Mouse (Mus musculus): ENCODE results near the gene Ninj1.

Gene Ninj1

GRCm38 (mm10) chr13:49225633-49226032, 38.3 kb downstream of the Ninj1 start:
- DNase-seq (ENCODE audit: extremely low read depth, low read depth): no peak

GRCm38 (mm10) chr13:49233792-49234572, 46.7 kb downstream of the Ninj1 start:
- no peak for DNase-seq (ENCODE audit: extremely low read depth, low read depth)

DNA sequence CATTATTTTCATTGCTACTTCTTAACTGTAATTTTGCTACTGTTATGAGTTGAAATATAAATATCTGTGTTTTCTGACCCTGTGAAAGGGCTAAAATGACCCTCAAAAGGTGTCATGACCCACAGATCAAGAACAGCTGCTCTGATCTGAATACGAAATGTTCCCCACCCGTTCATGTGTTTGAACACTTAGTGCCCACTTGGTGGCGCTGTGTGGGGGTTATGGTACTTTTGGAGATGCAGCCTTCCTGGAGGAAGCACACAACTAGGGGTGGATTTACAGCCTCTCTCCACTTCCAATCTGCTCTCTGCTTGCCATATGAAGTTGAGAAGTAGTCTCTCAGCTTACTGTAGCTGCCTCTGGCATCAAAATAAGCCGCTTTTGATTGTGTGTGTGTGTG, 47.4 kb downstream of the Ninj1 start:
- no peak for DNase-seq (ENCODE audit: extremely low read depth, low read depth)

DNA sequence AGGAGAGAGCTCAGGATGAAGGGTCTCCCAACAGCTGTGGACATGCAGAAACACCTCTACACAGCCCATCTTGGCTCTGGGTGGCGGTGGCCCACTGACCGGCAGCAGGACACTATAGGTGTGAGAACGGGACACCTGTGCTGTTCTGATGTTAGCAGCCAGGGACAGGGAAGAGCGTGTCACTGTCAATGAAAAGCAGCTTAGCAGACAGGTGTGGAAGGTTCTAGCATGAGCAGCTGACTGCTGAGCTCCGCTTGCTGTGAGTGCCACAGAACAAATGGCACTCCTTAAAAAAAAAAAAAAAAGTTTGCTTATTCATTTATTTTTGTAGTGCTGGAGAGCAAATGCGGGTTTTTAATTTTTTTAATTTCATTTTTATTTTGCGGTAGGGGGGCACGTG, 50.3 kb downstream of the Ninj1 start:
- no peak for DNase-seq (ENCODE audit: extremely low read depth, low read depth)

DNA sequence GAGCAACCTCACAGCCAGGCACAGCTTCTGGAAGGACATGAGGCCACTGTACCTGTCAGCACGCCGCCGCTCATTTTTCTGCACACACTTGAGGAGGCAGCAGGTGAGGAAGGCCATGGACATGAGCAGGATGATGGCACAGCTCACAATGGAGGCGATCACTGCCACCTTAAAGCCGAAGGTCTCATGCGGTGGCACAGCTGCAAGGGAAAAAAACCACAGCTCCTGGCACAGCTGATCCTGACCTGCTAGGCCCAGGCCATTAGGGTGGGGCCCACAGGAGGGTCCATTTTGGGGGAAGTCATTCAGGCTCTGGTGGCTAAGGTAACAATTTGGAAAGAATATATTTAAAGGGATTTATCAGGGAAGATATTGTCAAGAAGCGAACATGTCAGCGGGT, 51.5 kb downstream of the Ninj1 start:
- DNase-seq (ENCODE audit: extremely low read depth, low read depth): no peak

DNA sequence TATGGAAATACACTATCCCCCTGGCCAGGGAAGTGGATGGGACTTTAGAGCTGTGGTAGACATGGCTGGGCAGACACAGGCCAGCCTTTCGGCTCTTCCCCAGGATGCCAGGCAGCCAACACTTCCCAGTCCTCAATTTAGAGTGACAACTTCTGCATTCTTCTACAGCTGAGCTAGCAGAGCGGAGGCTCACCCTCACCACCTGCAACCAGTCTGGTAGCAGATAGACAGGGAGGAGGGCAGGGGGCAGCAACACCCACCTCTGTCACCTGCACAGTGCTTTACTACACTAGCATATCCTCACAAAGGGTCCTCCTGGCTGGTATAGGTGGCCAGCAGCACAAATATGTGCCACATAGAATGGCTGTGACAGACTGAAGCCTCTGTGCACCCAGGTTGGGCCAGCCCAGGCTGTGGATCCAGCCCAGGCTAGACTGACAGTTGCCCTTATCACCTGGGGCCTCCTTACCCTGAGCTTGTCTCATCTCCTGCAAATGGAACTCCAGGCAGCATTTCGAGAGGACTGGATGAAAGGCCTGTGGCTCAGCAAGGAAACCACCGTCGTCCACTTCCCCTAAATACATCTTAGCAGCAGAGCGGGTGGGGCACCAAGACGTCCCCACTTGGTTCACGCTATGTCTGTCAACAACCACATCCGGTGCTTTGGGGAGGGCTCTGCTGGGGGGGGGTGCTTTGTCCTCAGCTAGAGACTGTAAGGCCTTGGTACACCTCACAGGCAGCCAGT, 55.2 kb downstream of the Ninj1 start:
- DNase-seq (ENCODE audit: extremely low read depth, low read depth): peak; percentile 100

GRCm38 (mm10) chr13:49243492-49243891, 56.2 kb downstream of the Ninj1 start:
- peak; percentile 98 for DNase-seq (ENCODE audit: extremely low read depth, low read depth)

- DNase-seq (ENCODE audit: extremely low read depth, low read depth): no peak
Measured at GRCm38 (mm10) chr13:49245251-49245650, 58.0 kb downstream of the Ninj1 start.

Measured in MEL-GATA-1-ER (cell line).